Mouse (Mus musculus) limb, embryonic 11.5 days (tissue): Measurements from ENCODE around the gene Cyp2j6. TPM values are rescaled to one million over a fixed set of nuclear protein-coding genes. Genes with fewer than 3 reads are reported as not detected.

ENCODE experiments used
- ATAC-seq: fragments of 200-750 bp; cut with Nextera tagmentation; 2 replicates; pipeline ENCODE4 v1.8.0; 2017; ENCODE audit warnings: low read depth; ENCODE audit not compliant: insufficient number of reproducible peaks, low FRiP score, low TSS enrichment
- DNase-seq: peaks from one replicate; pipeline ENCODE4 v3.0.0-alpha.2; 2015; ENCODE audit warnings: low spot score
- H3K27ac ChIP-seq: fragments of 300-500 bp; sonication (generic); replicated peaks from 2 replicates; pipeline ENCODE4 v1.5.1; 2014; ENCODE audit warnings: low read depth, mild to moderate bottlenecking, low read length
- H3K27me3 ChIP-seq: fragments of 300-500 bp; sonication (generic); 2 replicates; pipeline ENCODE4 v1.6.1; 2014; ENCODE audit warnings: mild to moderate bottlenecking, low read length, mixed read lengths; ENCODE audit not compliant: control insufficient read depth, insufficient read depth
- H3K36me3 ChIP-seq: fragments of 300-500 bp; sonication (generic); 2 replicates; pipeline ENCODE4 v1.6.1; 2014; ENCODE audit warnings: mild to moderate bottlenecking, low read length, moderate library complexity, mixed read lengths; ENCODE audit not compliant: control insufficient read depth, insufficient read depth
- H3K4me1 ChIP-seq: fragments of 300-500 bp; sonication (generic); 2 replicates; pipeline ENCODE4 v1.6.1; 2014; ENCODE audit warnings: low read length, mixed read lengths; ENCODE audit not compliant: control insufficient read depth, insufficient read depth
- H3K4me2 ChIP-seq: fragments of 300-500 bp; sonication (generic); 2 replicates; pipeline ENCODE4 v1.6.1; 2014; ENCODE audit warnings: low read depth, mild to moderate bottlenecking, moderate library complexity; ENCODE audit not compliant: severe bottlenecking
- H3K4me3 ChIP-seq: fragments of 300-500 bp; sonication (generic); 2 replicates; pipeline ENCODE4 v1.5.1; 2014; ENCODE audit warnings: low read depth, low read length
- H3K9ac ChIP-seq: fragments of 300-500 bp; sonication (generic); 2 replicates; pipeline ENCODE4 v1.6.1; 2014; ENCODE audit warnings: mild to moderate bottlenecking, low read length
- H3K9me3 ChIP-seq: fragments of 300-500 bp; sonication (generic); 2 replicates; pipeline ENCODE4 v1.6.1; 2016; ENCODE audit warnings: low read length; ENCODE audit not compliant: control insufficient read depth
- WGBS: fragments of 180-500 bp; shearing (Covaris S2); extraction: QIAGEN DNeasy Blood & Tissue Kit; methylation state at CpG from one replicate; pipeline ENCODE4 v1.1.7; 2014; 5-methylcytosine and 5-hydroxymethylcytosine counted together
- polyA plus RNA-seq: library from polyadenylated mRNA; unstranded; fragments of >200 nt; fragmentation: Nextera tagmentation; extraction: Ambion mirVana; gene quantifications from 2 replicates; pipeline ENCODE4 v1.2.1, GENCODE M21; 2014

Cyp2j6 gene
- polyA plus RNA-seq, 1 experiment from 2014 or later = 5.6 TPM

- ATAC-seq = no peak
- WGBS = 96% methylated on average over 1 of the region's 1 CpGs
These were observed 7.0 kb upstream of the Cyp2j6 start for GRCm38 (mm10) chr4:96560464-96560863.

DNA sequence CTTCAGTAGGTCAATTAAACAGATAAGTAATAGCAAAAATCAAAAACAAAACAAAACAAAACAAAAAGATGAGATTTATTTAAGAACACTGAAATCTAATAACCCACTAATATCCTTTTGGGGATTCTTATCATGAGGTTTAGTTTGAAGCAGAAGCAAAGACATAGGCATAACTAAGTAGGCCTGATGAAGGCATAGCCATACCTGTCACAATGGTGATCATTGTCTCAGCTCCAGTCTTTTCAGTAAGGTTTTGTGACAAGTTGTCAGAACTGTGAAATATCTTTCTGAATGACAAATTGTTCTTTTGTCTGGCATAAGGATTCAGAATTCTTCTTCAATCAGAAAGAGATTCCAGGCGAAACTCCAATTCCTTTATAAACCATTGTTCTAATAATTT, 6.3 kb upstream of the Cyp2j6 start:
- Histone ChIP-seq H3K27ac (no peak overlapping the region), H3K36me3 (no peaks in the 10 kb centered on the region), H3K9me3 (no peaks in the 10 kb centered on the region), H3K4me3 (no peak overlapping the region), H3K4me1 (no peaks in the 10 kb centered on the region), H3K4me2 (no peak overlapping the region), H3K27me3 (no peaks in the 10 kb centered on the region), H3K9ac (no peak overlapping the region)
- no peak for DNase-seq
- WGBS = 87% methylated on average over 1 of the region's 1 CpGs
- no peak for ATAC-seq

More at GRCm38 (mm10) chr4:96560464-96560863, 7.0 kb upstream of the Cyp2j6 start:
- H3K36me3 ChIP-seq = no peaks in the 10 kb centered on the region
- H3K4me3 ChIP-seq = no peak overlapping the region
- no peak for DNase-seq
- H3K27ac ChIP-seq = no peak overlapping the region
- no peak overlapping the region for H3K9ac ChIP-seq
- no peaks in the 10 kb centered on the region for H3K4me1 ChIP-seq
- H3K9me3 ChIP-seq = no peaks in the 10 kb centered on the region
- no peaks in the 10 kb centered on the region for H3K27me3 ChIP-seq
- no peak overlapping the region for H3K4me2 ChIP-seq

- Histone ChIP-seq H3K27me3 (no peaks in the 10 kb centered on the region), H3K4me1 (no peaks in the 10 kb centered on the region), H3K4me2 (no peak overlapping the region), H3K9ac (no peak overlapping the region), H3K4me3 (no peak overlapping the region), H3K27ac (no peak overlapping the region), H3K9me3 (no peaks in the 10 kb centered on the region), H3K36me3 (no peaks in the 10 kb centered on the region)
- ATAC-seq (no peak), DNase-seq (no peak)
- 99% methylated on average over 3 of the region's 3 CpGs for WGBS
These were observed 1.8 kb downstream of the Cyp2j6 start for GRCm38 (mm10) chr4:96551619-96552018.

- DNase-seq (no peak), ATAC-seq (no peak)
- no peaks in the 10 kb centered on the region for H3K36me3 ChIP-seq
- 78% methylated on average over 1 of the region's 1 CpGs for WGBS
- no peaks in the 10 kb centered on the region for H3K4me1 ChIP-seq
- no peak overlapping the region for H3K9ac ChIP-seq
- H3K4me3 ChIP-seq = no peak overlapping the region
- H3K27ac ChIP-seq = no peak overlapping the region
- H3K9me3 ChIP-seq = no peaks in the 10 kb centered on the region
- H3K4me2 ChIP-seq = no peak overlapping the region
- H3K27me3 ChIP-seq = no peaks in the 10 kb centered on the region
These were observed 7.5 kb downstream of the Cyp2j6 start for GRCm38 (mm10) chr4:96545976-96546375.

- Histone ChIP-seq H3K4me2 (no peak overlapping the region), H3K4me1 (no peaks in the 10 kb centered on the region), H3K36me3 (no peaks in the 10 kb centered on the region), H3K9ac (no peak overlapping the region), H3K9me3 (no peaks in the 10 kb centered on the region), H3K27ac (no peak overlapping the region), H3K27me3 (no peaks in the 10 kb centered on the region), H3K4me3 (no peak overlapping the region)
- DNase-seq (no peak), ATAC-seq (no peak)
- WGBS = 24% methylated on average over 1 of the region's 1 CpGs
These were observed 27.7 kb downstream of the Cyp2j6 start for GRCm38 (mm10) chr4:96525772-96526171.

- no peaks in the 10 kb centered on the region for H3K36me3 ChIP-seq
- WGBS = 84% methylated on average over 2 of the region's 2 CpGs
- no peak for ATAC-seq
These were observed 31.2 kb downstream of the Cyp2j6 start for GRCm38 (mm10) chr4:96522256-96522655.

GRCm38 (mm10) chr4:96510083-96510482, 43.4 kb downstream of the Cyp2j6 start:
- Histone ChIP-seq H3K27me3 (no peaks in the 10 kb centered on the region), H3K4me3 (no peak overlapping the region), H3K9ac (no peak overlapping the region), H3K4me1 (no peaks in the 10 kb centered on the region), H3K4me2 (no peak overlapping the region), H3K27ac (no peak overlapping the region), H3K36me3 (no peaks in the 10 kb centered on the region), H3K9me3 (no peaks in the 10 kb centered on the region)
- no peak for DNase-seq
- 90% methylated on average over 3 of the region's 3 CpGs for WGBS
- ATAC-seq = no peak

More at GRCm38 (mm10) chr4:96522256-96522655, 31.2 kb downstream of the Cyp2j6 start:
- Histone ChIP-seq H3K27ac (no peak overlapping the region), H3K9ac (no peak overlapping the region), H3K4me2 (no peak overlapping the region), H3K27me3 (no peaks in the 10 kb centered on the region), H3K4me3 (no peak overlapping the region), H3K9me3 (no peaks in the 10 kb centered on the region), H3K4me1 (no peaks in the 10 kb centered on the region)
- no peak for DNase-seq

DNA sequence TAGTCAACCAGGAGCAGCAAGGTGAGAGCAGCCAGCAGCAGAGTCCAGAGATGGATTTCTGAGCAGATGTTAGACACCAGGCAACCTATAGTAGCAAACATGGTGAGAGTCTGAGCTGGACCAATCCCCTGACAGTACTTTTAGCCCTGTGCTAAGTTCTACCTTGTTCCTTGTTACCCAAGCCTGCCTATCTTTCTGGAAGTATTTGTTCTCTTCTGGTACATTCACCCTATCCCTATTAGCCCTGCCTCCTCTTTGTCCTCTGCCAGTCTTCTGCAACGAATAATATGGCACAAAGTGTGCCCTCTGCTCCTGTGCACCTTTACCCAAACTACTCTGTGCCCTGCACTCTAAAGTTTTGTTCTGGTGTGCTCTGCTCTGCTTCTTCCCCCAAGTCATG, 46.2 kb downstream of the Cyp2j6 start, which contains the start of gene Cyp2j8:
Gene Cyp2j8 (minus strand): TSS at position 101 of the 400 bp plus-strand sequence.
- Histone ChIP-seq H3K4me1 (no peaks in the 10 kb centered on the region), H3K4me2 (no peak within 1 kb of the TSS), H3K27me3 (no peaks in the 10 kb centered on the region), H3K27ac (no peak within 1 kb of the TSS), H3K4me3 (no peak within 1 kb of the TSS), H3K9ac (no peak within 1 kb of the TSS), H3K36me3 (no peaks in the 10 kb centered on the region), H3K9me3 (no peaks in the 10 kb centered on the region)
- 93% methylated on average over 1 of the region's 1 CpGs for WGBS
- DNase-seq (no peak), ATAC-seq (no peak)
